Mouse (Mus musculus) brown adipose tissue, adult 24 weeks (tissue): ENCODE data around the gene Rrp9. TPM values are rescaled to one million over a fixed set of nuclear protein-coding genes. Genes with fewer than 3 reads are reported as not detected.

ENCODE experiments used
- H3K27ac ChIP-seq: fragments of 200-500 bp; replicated peaks from 2 replicates; pipeline ENCODE4 v1.5.1; 2012; ENCODE audit warnings: low read depth, mild to moderate bottlenecking, low read length
- H3K4me1 ChIP-seq: fragments of 200-500 bp; 2 replicates; pipeline ENCODE4 v1.6.1; 2012; ENCODE audit warnings: low read length, mixed read lengths; ENCODE audit not compliant: control insufficient read depth, insufficient read depth, insufficient read length
- H3K4me3 ChIP-seq: fragments of 200-500 bp; 2 replicates; pipeline ENCODE4 v1.5.1; 2012; ENCODE audit warnings: low read depth, mild to moderate bottlenecking, low read length, moderate library complexity; ENCODE audit not compliant: insufficient read depth
- polyA plus RNA-seq: library from polyadenylated mRNA; stranded (reverse); fragments of >200 nt; gene quantifications from 2 replicates; pipeline ENCODE4 v1.2.4, GENCODE M21; 2012; ENCODE audit not compliant: missing spikeins, insufficient read depth, insufficient read length

Rrp9 gene
- polyA plus RNA-seq, 1 experiment: 15.9 TPM

GRCm38 (mm10) chr9:106513566-106513965, 37.8 kb downstream of the Rrp9 start:
- H3K27ac ChIP-seq: no peak overlapping the region
- H3K4me3 ChIP-seq: no peak overlapping the region
- H3K4me1 ChIP-seq: no peaks in the 10 kb centered on the region

GRCm38 (mm10) chr9:106514273-106514672, 38.5 kb downstream of the Rrp9 start, which contains the start of gene Iqcf5:
Iqcf5 (plus strand) TSS chr9:106514573.
- Histone ChIP-seq H3K4me1 (no peaks in the 10 kb centered on the region), H3K27ac (no peak within 1 kb of the TSS), H3K4me3 (no peak within 1 kb of the TSS)

GRCm38 (mm10) chr9:106519433-106519832, 43.7 kb downstream of the Rrp9 start:
- Histone ChIP-seq H3K27ac (no peak overlapping the region), H3K4me1 (no peaks in the 10 kb centered on the region), H3K4me3 (no peak overlapping the region)

GRCm38 (mm10) chr9:106519909-106520308, 44.1 kb downstream of the Rrp9 start:
- no peaks in the 10 kb centered on the region for H3K4me1 ChIP-seq
- no peak overlapping the region for H3K4me3 ChIP-seq
- no peak overlapping the region for H3K27ac ChIP-seq

GRCm38 (mm10) chr9:106531833-106532232, 56.1 kb downstream of the Rrp9 start:
- H3K4me3 ChIP-seq: no peak overlapping the region
- H3K4me1 ChIP-seq: no peaks in the 10 kb centered on the region
- no peak overlapping the region for H3K27ac ChIP-seq

GRCm38 (mm10) chr9:106534296-106534695, 58.5 kb downstream of the Rrp9 start:
- Histone ChIP-seq H3K4me3 (no peak overlapping the region), H3K27ac (no peak overlapping the region), H3K4me1 (no peaks in the 10 kb centered on the region)

GRCm38 (mm10) chr9:106534975-106535374, 59.2 kb downstream of the Rrp9 start:
- H3K4me3 ChIP-seq: no peak overlapping the region
- H3K4me1 ChIP-seq: no peaks in the 10 kb centered on the region
- no peak overlapping the region for H3K27ac ChIP-seq

Other genes with a start within 250 kb of the Rrp9 start
- 452 and 504 TPM in 2 replicates for gene Alas1, start 227.3 kb upstream of the Rrp9 start, polyA plus RNA-seq
- 9.4 and 12.7 TPM in 2 replicates for gene Poc1a, start 194.9 kb upstream of the Rrp9 start, polyA plus RNA-seq
- gene Dusp7, start 107.3 kb upstream of the Rrp9 start, polyA plus RNA-seq: 17.5 and 21.8 TPM in 2 replicates
- 143 and 152 TPM in 2 replicates for gene Rpl29, start 46.5 kb upstream of the Rrp9 start, polyA plus RNA-seq
- gene Acy1, start 37.6 kb upstream of the Rrp9 start, polyA plus RNA-seq: 3.6 and 6.1 TPM in 2 replicates
- gene Abhd14b, start 28.5 kb upstream of the Rrp9 start, polyA plus RNA-seq: 21.5 and 26.4 TPM in 2 replicates
- 12.8 and 12.9 TPM in 2 replicates for gene Abhd14a, start 28.3 kb upstream of the Rrp9 start, polyA plus RNA-seq
- 12.8 and 14.5 TPM in 2 replicates for gene Pcbp4, start 22.7 kb upstream of the Rrp9 start, polyA plus RNA-seq
- gene Gpr62, start 10.0 kb upstream of the Rrp9 start, polyA plus RNA-seq: not detected in 2 replicates
- gene Parp3, start 986 bp downstream of the Rrp9 start, polyA plus RNA-seq: 45.8 and 46.8 TPM in 2 replicates
- gene Iqcf1, start 24.0 kb downstream of the Rrp9 start, polyA plus RNA-seq: not detected in 2 replicates
- gene Iqcf5, start 38.6 kb downstream of the Rrp9 start, polyA plus RNA-seq: not detected in 2 replicates
- gene Iqcf3, start 85.7 kb downstream of the Rrp9 start, polyA plus RNA-seq: not detected in 2 replicates
- gene Iqcf4, start 95.0 kb downstream of the Rrp9 start, polyA plus RNA-seq: not detected in 2 replicates
- gene Iqcf6, start 150.6 kb downstream of the Rrp9 start, polyA plus RNA-seq: not detected in 2 replicates
- gene Grm2, start 180.1 kb downstream of the Rrp9 start, polyA plus RNA-seq: not detected in 2 replicates
- 61.1 and 85.1 TPM in 2 replicates for gene Tex264, start 210.0 kb downstream of the Rrp9 start, polyA plus RNA-seq